16 mouse cellular contexts compared by ENCODE assay signal in genomic region chr5:147551879-147552627, GRCm38 (mm10).
DNase-seq lines count a peak whose midpoint lies in the region; ATAC-seq and TF ChIP-seq lines count a peak whose summit lies in the region.
"Had no signal": no experiment of that assay in that cellular context is flagged by ENCODE, and none has a peak within 500 bp of the region (broad histone marks: within the 10 kb centered on the region; RNA-seq: fewer than 3 reads in every experiment).

No protein-coding gene starts in this region.

- H3K9me3 ChIP-seq in embryonic facial prominence, embryonic 14.5 days (ENCODE audit: control insufficient read depth, low read length): no peaks in the 10 kb centered on the region
- H3K9me3 ChIP-seq in kidney, postnatal 0 days (replicated peaks; ENCODE audit: low read length): no peaks in the 10 kb centered on the region
- H3K9me3 ChIP-seq in lung, postnatal 0 days (ENCODE audit: low read length): no peaks in the 10 kb centered on the region
- H3K9me3 ChIP-seq in hindbrain, embryonic 16.5 days (ENCODE audit: control insufficient read depth, low read length): no peaks in the 10 kb centered on the region
- H3K9me3 ChIP-seq: neural tube, embryonic 13.5 days had no signal

- no peak overlapping the region for H3K9ac ChIP-seq in embryonic facial prominence, embryonic 14.5 days (ENCODE audit: low read depth, low read length)
- no peak overlapping the region for H3K9ac ChIP-seq in kidney, postnatal 0 days (ENCODE audit: low read depth, low read length)
- no peak overlapping the region for H3K9ac ChIP-seq in lung, postnatal 0 days (replicated peaks; ENCODE audit: low read depth)
- no peak overlapping the region for H3K9ac ChIP-seq in hindbrain, embryonic 16.5 days (ENCODE audit: low read depth, low read length)
- H3K9ac ChIP-seq: neural tube, embryonic 13.5 days had no signal

- DNase-seq in kidney, adult 2 months: peak; percentile 71
- no peak for DNase-seq in kidney, postnatal 10 days
- peak; percentile 3 for DNase-seq in embryonic facial prominence, embryonic 14.5 days (ENCODE audit: low spot score)
- DNase-seq in kidney, postnatal 0 days (ENCODE audit: low spot score): peak; percentile 14
- DNase-seq in lung, postnatal 0 days (ENCODE audit: low spot score): peak; percentile 82
- DNase-seq in layer of hippocampus, postnatal 36 days: no peak
- DNase-seq in heart, adult 9 months (ENCODE audit: low spot score in 2 of 2): no peak
- DNase-seq: adrenal gland, postnatal 14 days; cerebellum, adult 2 months; heart, postnatal 14 days; liver; right cerebral cortex, postnatal 4 days; thymus, adult 2 months had no signal

- H3K27me3 ChIP-seq in kidney, adult 2 months (replicated peaks; ENCODE audit: control insufficient read depth, insufficient read depth, low read length): no peaks in the 10 kb centered on the region
- H3K27me3 ChIP-seq in embryonic facial prominence, embryonic 14.5 days (replicated peaks; ENCODE audit: control insufficient read depth, insufficient read depth, low read length): no peaks in the 10 kb centered on the region
- H3K27me3 ChIP-seq in kidney, postnatal 0 days (ENCODE audit: insufficient read depth, low read length): no peaks in the 10 kb centered on the region
- H3K27me3 ChIP-seq in lung, postnatal 0 days (replicated peaks; ENCODE audit: insufficient read depth, low read length): no peaks in the 10 kb centered on the region
- H3K27me3 ChIP-seq in hindbrain, embryonic 16.5 days (replicated peaks; ENCODE audit: control insufficient read depth, insufficient read depth, low read length): no peaks in the 10 kb centered on the region
- H3K27me3 ChIP-seq: neural tube, embryonic 13.5 days had no signal

- peak; percentile 55 for TF ChIP-seq EP300 in lung, postnatal 0 days (IDR thresholded peaks at IDR 0.05)

- 58% methylated on average over 13 of the region's 13 CpGs for WGBS in kidney, adult 2 months
- 60% methylated on average over 13 of the region's 13 CpGs for WGBS in embryonic facial prominence, embryonic 14.5 days
- WGBS in kidney, postnatal 0 days: 64% methylated on average over 13 of the region's 13 CpGs
- 48% methylated on average over 13 of the region's 13 CpGs for WGBS in lung, postnatal 0 days
- 88% methylated on average over 13 of the region's 13 CpGs for WGBS in hindbrain, embryonic 16.5 days

- no peak overlapping the region for H3K4me2 ChIP-seq in embryonic facial prominence, embryonic 14.5 days (ENCODE audit: low read depth, low read length)
- no peak overlapping the region for H3K4me2 ChIP-seq in kidney, postnatal 0 days (ENCODE audit: low read length)
- H3K4me2 ChIP-seq in lung, postnatal 0 days (replicated peaks; ENCODE audit: low read depth, low read length): no peak overlapping the region
- no peak overlapping the region for H3K4me2 ChIP-seq in hindbrain, embryonic 16.5 days (ENCODE audit: low read length)
- H3K4me2 ChIP-seq: neural tube, embryonic 13.5 days had no signal

- H3K36me3 ChIP-seq in kidney, adult 2 months (ENCODE audit: control insufficient read depth, insufficient read depth, low read length): no peaks in the 10 kb centered on the region
- H3K36me3 ChIP-seq in embryonic facial prominence, embryonic 14.5 days (ENCODE audit: control insufficient read depth, insufficient read depth, low read length): peaks cover 21% of the 10 kb centered on the region
- H3K36me3 ChIP-seq in kidney, postnatal 0 days (ENCODE audit: insufficient read depth, low read length): peaks cover 19% of the 10 kb centered on the region
- peaks cover 20% of the 10 kb centered on the region; the same call in 1 of the 2 replicates for H3K36me3 ChIP-seq in lung, postnatal 0 days (ENCODE audit: insufficient read depth, low read length)
- H3K36me3 ChIP-seq in hindbrain, embryonic 16.5 days (ENCODE audit: control insufficient read depth, insufficient read depth, low read length): peaks cover 13% of the 10 kb centered on the region

- 0 out of 2 replicates have a peak, but pooled peaks have one; percentile 30 for ATAC-seq in embryonic facial prominence, embryonic 14.5 days (ENCODE audit: low read depth)
- peak; percentile 66; the same call in 1 of the 2 replicates for ATAC-seq in kidney, postnatal 0 days (replicated peaks; ENCODE audit: low FRiP score, low read depth)
- peak; percentile 95 for ATAC-seq in lung, postnatal 0 days
- ATAC-seq in hindbrain, embryonic 16.5 days: no peak
- ATAC-seq: forebrain, embryonic 14.5 days had no signal

- no peak overlapping the region for H3K4me3 ChIP-seq in kidney, adult 2 months (ENCODE audit: insufficient read depth, low read depth, low read length)
- H3K4me3 ChIP-seq in embryonic facial prominence, embryonic 14.5 days (ENCODE audit: low read depth, low read length): no peak overlapping the region
- no peak overlapping the region for H3K4me3 ChIP-seq in kidney, postnatal 0 days (replicated peaks; ENCODE audit: low read depth, low read length)
- no peak overlapping the region for H3K4me3 ChIP-seq in lung, postnatal 0 days (ENCODE audit: low read depth, low read length)
- no peak overlapping the region for H3K4me3 ChIP-seq in hindbrain, embryonic 16.5 days (ENCODE audit: low read length)
- H3K4me3 ChIP-seq: neural tube, embryonic 13.5 days had no signal

- TF ChIP-seq POLR2A in kidney, adult 2 months (IDR thresholded peaks at IDR 0.05; ENCODE audit: low read depth, low read length): no peak

- H3K4me1 ChIP-seq in kidney, adult 2 months (ENCODE audit: control insufficient read depth, insufficient read depth, low read length): peaks cover 14% of the 10 kb centered on the region
- 0 out of 2 replicates have a peak, but pooled peaks cover 2% of the 10 kb centered on the region for H3K4me1 ChIP-seq in embryonic facial prominence, embryonic 14.5 days (ENCODE audit: control insufficient read depth, insufficient read depth, low read length)
- H3K4me1 ChIP-seq in kidney, postnatal 0 days (replicated peaks; ENCODE audit: insufficient read depth, low read length): no peaks in the 10 kb centered on the region
- H3K4me1 ChIP-seq in lung, postnatal 0 days (ENCODE audit: insufficient read depth, low read depth, low read length): no peaks in the 10 kb centered on the region
- H3K4me1 ChIP-seq in hindbrain, embryonic 16.5 days (ENCODE audit: control insufficient read depth, insufficient read depth, low read depth, low read length): no peaks in the 10 kb centered on the region
- H3K4me1 ChIP-seq: neural tube, embryonic 13.5 days had no signal

- no peak for TF ChIP-seq CTCF in kidney, adult 2 months (conservative IDR thresholded peaks at IDR 0.05; ENCODE audit: insufficient read depth, insufficient read length, low read depth, low read length)
- peak; percentile 25; the same call in 1 of the 2 replicates for TF ChIP-seq CTCF in kidney, postnatal 0 days (IDR thresholded peaks at IDR 0.05; ENCODE audit: low read depth)
- TF ChIP-seq CTCF in lung, postnatal 0 days (IDR thresholded peaks at IDR 0.05): peak; percentile 50

- peak overlapping the region; percentile 79 for H3K27ac ChIP-seq in kidney, adult 2 months (ENCODE audit: insufficient read depth, low read depth, low read length)
- H3K27ac ChIP-seq in embryonic facial prominence, embryonic 14.5 days (replicated peaks; ENCODE audit: low read depth, low read length): no peak overlapping the region
- peak overlapping the region; percentile 34; the same call in 1 of the 2 replicates for H3K27ac ChIP-seq in kidney, postnatal 0 days
- H3K27ac ChIP-seq in lung, postnatal 0 days (ENCODE audit: low read length): peak overlapping the region; percentile 16; the same call in 1 of the 2 replicates
- no peak overlapping the region for H3K27ac ChIP-seq in hindbrain, embryonic 16.5 days (ENCODE audit: low read depth, low read length)
- H3K27ac ChIP-seq: neural tube, embryonic 13.5 days had no signal

Comparison
In these comparisons a context has a peak if more than half of its experiments do, and no peak if none do; other contexts are left out.
1. DNase-seq: peak in kidney, adult 2 months (single experiment), embryonic facial prominence, embryonic 14.5 days (single experiment), kidney, postnatal 0 days (single experiment) and lung, postnatal 0 days (single experiment); none in kidney, postnatal 10 days (single experiment), layer of hippocampus, postnatal 36 days (0 of 2) and heart, adult 9 months (0 of 2).
2. H3K27ac ChIP-seq: peak in kidney, adult 2 months (single experiment), kidney, postnatal 0 days (single experiment) and lung, postnatal 0 days (single experiment); none in embryonic facial prominence, embryonic 14.5 days (single experiment) and hindbrain, embryonic 16.5 days (single experiment).